Mouse (Mus musculus) spleen, postnatal 14 days (tissue): ENCODE results near the gene Hjurp.
"Not testable (repeated sequence)": the region's sequence is repeated elsewhere in the genome, so short reads cannot be mapped to it uniquely, and the experiment has no call there.

Source experiments
- DNase-seq, 2 experiments: peaks; one replicate each; pipeline ENCODE4 v3.0.0; 2021 to 2022; ENCODE audit warnings: low spot score in 2 of 2

Gene Hjurp

GRCm38 (mm10) chr1:88240072-88240471, 37.4 kb downstream of the Hjurp start:
- DNase-seq = peak in 1 of 2 experiments; percentile 21

DNA sequence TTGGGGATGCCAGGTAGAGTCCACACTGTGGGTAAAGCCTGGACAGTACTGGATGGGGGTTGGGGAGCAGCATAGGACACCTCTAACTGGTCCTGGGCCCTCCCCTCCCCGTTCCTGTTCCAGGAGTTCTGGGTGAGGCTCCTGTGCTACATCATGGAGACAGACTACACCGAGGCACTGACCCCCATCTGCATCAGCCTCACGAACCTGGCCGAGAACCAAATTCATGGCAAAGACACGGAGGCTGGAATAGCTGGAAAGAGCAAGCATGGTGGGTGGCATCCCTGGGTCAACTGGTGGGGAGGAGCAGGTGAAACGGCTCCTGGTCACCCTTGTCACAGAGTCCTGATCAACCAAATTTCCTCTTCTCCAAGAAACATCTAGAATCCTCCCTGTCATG, 38.7 kb downstream of the Hjurp start:
- DNase-seq = peak in 1 of 2 experiments; percentile 34

- DNase-seq = peak in 1 of 2 experiments; percentile 25
Observed at GRCm38 (mm10) chr1:88237311-88237710, 40.1 kb downstream of the Hjurp start.

DNA sequence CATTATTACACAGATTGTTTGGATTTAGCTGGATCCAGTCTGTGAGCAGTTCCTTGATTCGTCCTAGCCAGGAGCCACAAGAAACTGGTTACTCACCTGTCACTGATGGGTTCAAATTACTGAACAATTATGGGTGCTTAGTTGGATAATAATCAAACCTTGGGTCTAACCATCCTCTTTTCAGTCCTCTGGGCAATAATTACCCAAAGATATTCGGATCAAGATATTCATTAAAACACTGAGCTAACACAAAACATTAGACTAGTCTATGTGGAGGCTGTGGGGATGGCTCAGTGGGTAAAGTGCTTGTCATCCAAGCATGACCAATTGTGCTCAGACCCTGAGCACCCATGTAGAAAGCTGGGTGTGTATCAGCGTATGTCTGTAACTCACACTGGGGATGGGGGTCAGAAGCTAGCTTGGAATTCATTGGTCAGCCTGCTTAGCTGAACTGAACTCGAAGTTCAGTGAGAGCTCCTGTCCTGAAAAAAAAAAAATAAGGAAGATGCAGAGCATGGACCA, 41.5 kb downstream of the Hjurp start:
- DNase-seq = peak in 1 of 2 experiments; percentile 8

DNA sequence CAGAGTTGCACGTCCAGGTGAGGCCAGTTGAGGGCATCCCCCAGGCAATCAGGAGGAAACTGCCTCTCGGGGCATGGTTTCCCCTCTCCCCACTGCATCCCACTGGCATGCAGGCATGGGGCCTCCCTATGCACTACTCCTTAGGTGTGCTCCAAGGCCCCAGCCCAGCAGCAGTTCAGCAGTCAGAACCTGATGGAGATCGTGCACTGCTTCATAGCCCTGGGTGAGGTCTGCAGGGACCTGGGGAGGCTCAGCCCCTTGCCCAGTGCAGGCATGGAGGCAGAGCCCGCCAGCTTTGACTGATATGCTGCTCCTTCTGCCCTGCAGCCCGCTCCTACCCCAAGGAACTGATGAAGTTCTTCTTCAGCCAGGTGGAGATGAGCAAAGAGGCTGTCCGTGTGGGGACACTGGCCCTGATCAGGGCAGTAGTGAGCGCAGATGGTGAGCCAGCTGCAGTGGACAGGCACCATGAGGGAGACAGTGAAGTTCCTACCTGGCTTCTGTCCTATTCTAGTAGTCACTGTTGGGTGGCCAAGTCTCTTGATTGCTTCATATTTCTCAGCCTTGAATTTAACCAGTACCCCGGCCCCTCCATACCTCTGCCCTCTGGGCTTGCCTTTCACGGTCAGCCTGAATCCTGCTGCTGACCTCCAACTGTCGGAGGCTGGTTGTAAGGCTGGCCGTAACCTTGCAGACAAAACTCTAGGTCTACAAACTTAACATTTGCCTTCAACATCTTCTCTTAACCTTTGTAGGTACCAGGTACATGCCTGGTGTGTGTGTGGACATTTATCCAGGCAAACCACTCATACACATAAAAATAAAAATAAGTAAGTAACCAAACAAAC, 42.2 kb downstream of the Hjurp start:
- DNase-seq = peak in 1 of 2 experiments; percentile 27

GRCm38 (mm10) chr1:88234646-88235045, 42.8 kb downstream of the Hjurp start:
- peak in 1 of 2 experiments; percentile 17 for DNase-seq

- no peak for DNase-seq
Observed at GRCm38 (mm10) chr1:88234248-88234610, 43.2 kb downstream of the Hjurp start.

DNA sequence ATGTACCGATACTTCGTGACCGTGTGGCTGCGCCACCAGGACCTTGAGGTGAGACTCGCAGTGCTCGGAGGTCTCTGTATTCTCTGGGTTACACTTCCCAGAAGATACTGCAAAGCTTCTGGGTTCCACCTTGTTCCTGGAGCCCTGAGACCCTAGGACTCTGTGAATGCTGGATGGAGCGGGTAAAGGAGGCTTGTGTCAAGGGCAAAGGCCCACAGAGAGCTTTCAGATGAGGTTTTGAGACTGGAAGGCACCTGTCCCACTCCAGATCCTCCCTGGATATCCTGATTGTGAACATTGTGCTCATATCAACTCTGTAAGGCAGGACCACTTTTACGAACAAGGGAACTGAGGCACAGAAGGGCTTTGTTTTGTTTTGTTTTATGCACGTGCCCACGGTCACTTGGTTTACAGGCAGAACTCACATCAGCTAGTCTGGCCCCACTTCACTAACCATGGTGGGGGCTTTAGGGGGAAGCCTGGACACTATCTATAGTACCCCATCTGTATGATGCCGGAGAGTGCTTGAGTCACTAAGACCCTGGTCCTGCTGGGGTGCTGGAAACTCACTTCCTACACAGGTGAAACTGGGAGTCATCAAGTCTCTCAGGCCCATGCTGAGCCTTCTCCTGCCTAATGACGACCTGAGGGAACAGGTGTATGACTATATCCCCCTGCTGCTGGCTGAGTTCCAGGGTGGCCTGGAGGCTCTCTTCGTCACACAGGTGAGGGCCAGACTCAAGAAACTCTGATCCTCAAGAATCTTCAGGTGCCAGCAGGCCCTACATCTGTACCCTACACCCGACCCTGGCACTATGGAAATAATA, 43.8 kb downstream of the Hjurp start:
- DNase-seq = no peak

- DNase-seq = no peak
Observed at GRCm38 (mm10) chr1:88232664-88233380, 44.6 kb downstream of the Hjurp start.

GRCm38 (mm10) chr1:88231803-88232499, 45.5 kb downstream of the Hjurp start:
- DNase-seq = no peak

- DNase-seq = no peak
Observed at GRCm38 (mm10) chr1:88230981-88231802, 46.2 kb downstream of the Hjurp start.

DNA sequence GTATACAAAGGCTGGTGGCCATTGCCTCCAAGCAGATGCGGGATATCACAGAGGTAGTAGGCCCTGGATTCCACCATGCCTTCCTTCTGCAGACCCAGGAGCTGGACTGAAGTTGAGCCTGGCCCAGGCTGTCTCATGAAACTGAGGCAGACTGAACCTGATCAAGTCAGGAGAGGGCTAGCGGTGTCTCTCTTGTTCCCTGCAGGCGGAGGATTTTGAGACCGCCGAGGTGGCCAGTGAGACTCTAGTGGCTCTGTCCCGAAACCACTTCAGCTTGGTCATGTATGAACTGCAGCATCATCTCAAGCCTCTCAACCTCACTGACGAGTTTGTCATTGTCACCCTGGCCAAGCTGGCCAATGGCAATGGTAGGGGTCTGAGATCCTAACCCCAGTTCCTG, 47.0 kb downstream of the Hjurp start:
- DNase-seq = no peak

GRCm38 (mm10) chr1:88229986-88230385, 47.4 kb downstream of the Hjurp start:
- DNase-seq = no peak

DNA sequence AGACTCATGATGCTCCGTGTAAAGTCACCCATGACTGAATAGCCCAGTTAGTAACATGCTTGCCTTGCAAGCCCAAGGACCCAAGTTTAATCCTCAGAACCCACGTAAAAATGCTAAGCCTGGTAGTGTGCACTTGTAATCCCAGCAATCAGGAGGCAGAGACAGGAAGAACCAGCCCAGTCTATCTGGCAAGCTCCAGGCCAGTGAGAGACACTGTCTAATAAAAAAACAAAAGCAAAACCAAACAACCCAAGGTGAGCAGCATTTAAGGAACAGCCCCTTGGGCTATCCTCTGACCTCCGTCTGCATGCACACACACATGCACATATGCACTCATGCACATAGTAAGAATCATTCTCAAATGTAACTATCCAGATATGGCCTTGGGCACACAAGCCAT, 47.9 kb downstream of the Hjurp start:
- no peak for DNase-seq

DNA sequence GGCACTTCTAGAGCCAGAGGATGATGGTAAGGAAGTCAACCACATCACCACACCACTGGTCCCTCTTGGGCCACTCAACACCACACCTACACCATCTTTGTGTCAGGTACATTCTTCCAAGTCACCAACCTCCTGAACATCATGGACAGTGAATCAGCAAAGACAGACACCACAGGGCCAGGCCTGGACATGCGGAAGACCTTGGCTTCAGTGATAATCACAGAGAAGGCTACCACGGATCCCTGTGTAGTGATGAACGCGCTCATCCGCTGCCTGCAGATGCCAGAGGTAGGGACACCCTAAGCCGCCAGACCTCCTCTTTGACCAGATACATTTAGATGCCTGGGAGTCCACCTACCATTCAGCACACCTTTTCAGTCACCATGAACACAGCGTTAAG, 49.3 kb downstream of the Hjurp start:
- no peak for DNase-seq

DNA sequence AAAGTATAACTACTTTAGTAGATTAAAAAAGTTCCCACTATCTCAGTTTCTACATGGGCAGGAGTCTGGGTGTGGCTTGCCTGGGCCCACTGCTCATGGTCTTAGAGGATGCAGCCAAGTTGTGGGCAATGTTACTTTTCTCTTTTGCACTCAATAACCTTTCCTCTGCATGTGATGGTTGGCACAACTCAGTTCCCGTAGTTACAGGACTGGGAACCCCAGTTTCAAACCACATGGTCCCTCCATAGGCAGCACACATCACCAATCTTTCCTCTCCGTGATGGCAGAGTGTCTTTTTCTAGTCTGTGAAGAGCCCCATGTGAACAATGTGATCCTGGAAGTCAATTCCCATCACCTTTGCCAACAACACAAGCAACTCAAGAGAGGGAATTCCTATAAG, 50.0 kb downstream of the Hjurp start:
- DNase-seq = no peak

DNA sequence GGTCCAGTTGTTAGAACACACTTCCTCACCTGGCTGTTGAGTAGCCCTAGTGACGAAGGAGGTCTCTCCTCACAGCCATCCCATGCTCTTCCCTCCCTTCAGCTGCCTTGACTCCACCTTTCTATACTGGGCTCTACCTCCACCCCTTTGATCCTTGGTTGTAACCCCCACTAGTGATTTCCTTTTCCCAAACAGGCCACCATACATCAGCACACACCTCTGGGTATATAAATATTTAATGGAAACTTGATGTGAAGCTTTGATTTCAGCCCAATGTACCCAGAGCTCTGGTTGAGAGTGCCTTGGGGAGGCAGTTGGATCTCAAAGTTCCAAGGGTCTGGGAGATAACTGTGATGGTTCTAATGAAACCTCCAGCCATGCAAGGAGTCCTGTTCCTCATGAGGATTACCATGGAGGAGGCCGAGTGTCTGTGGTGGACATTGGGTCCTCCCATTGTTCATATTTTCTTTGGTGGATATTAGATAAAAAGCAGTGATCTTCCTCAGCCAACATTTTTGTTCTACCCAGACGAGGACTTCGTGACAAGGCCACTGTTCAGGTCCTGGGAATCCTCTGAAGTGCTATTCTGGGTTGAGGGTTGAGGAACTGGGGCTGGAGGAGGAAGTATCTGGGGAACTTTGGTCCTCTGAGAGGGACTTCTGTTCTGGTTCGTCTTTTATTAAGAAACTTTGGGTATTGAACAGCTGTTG, 50.6 kb downstream of the Hjurp start, which contains the start of gene Mroh2a:
Mroh2a (plus strand) TSS at position 317 of the 710 bp plus-strand sequence.
- DNase-seq = peak in 1 of 2 experiments; percentile 5

- no peak for DNase-seq
Observed at GRCm38 (mm10) chr1:88225741-88226140, 51.7 kb downstream of the Hjurp start.

DNA sequence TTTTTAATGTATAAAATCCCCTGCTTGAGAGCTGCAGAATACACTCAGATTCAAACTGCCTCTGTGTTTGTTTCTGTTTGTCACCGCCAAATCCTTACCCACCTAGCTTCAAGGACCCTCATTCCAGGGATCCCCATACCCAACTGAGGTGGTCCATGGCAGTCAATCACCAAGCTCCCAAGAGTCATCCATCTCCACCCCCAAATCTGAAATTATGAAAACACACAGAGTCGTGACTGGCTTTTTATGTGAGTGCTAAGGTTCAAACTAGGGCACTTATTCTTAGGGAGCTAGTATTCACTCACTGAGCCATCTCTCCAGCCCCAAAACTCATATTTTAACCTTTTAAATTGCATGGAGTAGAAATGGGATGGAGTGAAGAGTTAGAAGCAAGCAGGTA, 52.1 kb downstream of the Hjurp start:
- DNase-seq = not testable (repeated sequence)
